Mouse (Mus musculus): ENCODE measurements around the gene Tdrkh.

GRCm38 (mm10) chr3:94402451-94402850 lies 10.6 kb upstream of the Tdrkh start:
- TF ChIP-seq POLR2A (IDR thresholded peaks at IDR 0.05; ENCODE audit: low read depth, low read length) (no peak), CTCF (IDR thresholded peaks at IDR 0.05; ENCODE audit: extremely low read depth, insufficient read length, insufficient replicate concordance, low read depth, low read length) (no peak)

Data from small intestine, adult 2 months (tissue).